Mouse (Mus musculus): ENCODE results near the gene Pde4c.

DNA sequence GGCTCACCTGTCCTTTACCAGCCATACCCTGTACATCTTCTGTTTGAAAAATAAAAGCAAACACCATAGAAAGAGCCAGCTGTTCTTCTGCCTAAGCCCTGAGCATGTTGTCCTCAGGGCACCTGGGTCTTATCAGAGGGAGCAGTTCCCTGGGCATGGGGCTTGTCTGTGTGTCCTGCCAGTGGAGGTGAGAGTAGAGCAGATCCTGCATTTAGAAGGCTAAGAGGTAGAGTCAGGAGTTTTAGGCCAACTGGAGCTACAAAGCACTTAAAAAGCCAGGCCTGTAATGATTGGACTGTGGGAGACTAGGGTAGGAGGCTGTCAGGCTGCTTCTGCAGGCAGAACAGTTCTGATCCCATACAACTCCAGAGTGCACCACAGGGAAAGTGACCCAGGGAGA, 44.8 kb upstream of the Pde4c start:
- TF ChIP-seq POLR2A (IDR thresholded peaks at IDR 0.05; ENCODE audit: control insufficient read depth in 1 of 2, insufficient read depth in 1 of 2, low read depth in 1 of 2, low read length in 2 of 2, poor library complexity in 1 of 2) (peak in 1 of 2 experiments; percentile 14; a peak in 1 of 4 replicates), HCFC1 (IDR thresholded peaks at IDR 0.05; ENCODE audit: low read depth, low read length) (no peak), MYB (IDR thresholded peaks at IDR 0.05; ENCODE audit: low read depth, low read length) (no peak), ZMIZ1 (IDR thresholded peaks at IDR 0.05; ENCODE audit: low read depth, low read length) (no peak)
